Mouse (Mus musculus) activated CD4-positive, CD25-positive, alpha-beta regulatory T cell, adult 4 months (primary cell): ENCODE data around the gene E030018B13Rik. TPM values are rescaled to one million over a fixed set of nuclear protein-coding genes. Genes with fewer than 3 reads are reported as not detected.

ENCODE experiments used
- ATAC-seq: one replicate; pipeline ENCODE4 v1.8.0; 2017
- polyA plus RNA-seq, 2 experiments: library from polyadenylated mRNA; unstranded; fragments of 100-300 nt; shearing (Covaris generic); gene quantifications; one replicate each; pipeline ENCODE4 v1.2.1; 2017

The E030018B13Rik gene
- polyA plus RNA-seq, 2 experiments from 2014 or later: 0.56 TPM; not detected in 1

- ATAC-seq: peak; percentile 17
These were observed 21.6 kb downstream of the E030018B13Rik start for GRCm38 (mm10) chr7:63938066-63938913.

DNA sequence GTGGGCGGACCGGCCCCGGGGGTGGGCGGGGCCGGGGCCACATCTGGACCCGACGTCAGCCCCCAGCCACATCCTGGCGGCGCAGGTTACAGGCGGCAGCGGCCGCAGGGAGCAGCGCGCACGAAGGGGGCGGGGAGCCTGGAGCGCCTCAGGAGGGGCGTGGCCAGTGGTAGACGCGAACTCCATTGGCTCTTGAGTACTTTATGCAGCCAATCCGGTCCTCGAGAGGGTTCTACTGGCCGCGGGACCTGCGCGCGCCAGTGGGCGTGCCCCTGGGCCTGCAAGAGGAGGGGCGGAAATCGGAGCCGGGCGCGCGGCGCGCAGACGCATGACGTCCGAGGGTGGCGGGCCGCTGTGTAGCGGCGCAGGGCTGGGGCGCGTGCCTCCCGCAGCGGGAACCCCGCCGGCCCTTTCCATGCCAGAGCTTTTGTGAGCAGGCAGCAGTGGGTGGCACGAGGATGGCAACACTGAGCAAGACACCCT is 22.3 kb downstream of the E030018B13Rik start, which contains the start of gene Klf13:
Klf13 (minus strand) TSS at position 2 of the 483 bp plus-strand sequence.
- peak; percentile 67 for ATAC-seq

GRCm38 (mm10) chr7:63939397-63939951 is 22.8 kb downstream of the E030018B13Rik start:
- peak; percentile 9 for ATAC-seq

DNA sequence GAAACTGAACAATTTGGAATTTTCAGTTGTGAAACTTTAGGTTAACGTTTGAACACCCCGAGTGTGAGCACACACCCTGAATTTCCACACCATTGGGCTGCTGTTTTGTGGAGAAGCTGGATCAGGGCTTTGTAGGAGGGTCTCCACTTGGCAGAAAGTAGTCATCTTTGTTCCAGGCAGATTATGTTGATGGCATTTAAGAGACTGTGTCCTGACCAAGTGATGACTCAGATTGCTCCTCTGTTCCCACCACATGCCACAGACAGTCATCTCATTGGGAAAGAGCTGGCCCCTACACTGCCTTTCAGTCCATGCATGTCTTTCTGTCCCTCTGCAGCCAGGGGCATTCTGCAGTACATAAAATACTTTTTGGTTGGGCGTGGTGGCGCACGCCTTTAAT is 23.7 kb downstream of the E030018B13Rik start:
- no peak for ATAC-seq

DNA sequence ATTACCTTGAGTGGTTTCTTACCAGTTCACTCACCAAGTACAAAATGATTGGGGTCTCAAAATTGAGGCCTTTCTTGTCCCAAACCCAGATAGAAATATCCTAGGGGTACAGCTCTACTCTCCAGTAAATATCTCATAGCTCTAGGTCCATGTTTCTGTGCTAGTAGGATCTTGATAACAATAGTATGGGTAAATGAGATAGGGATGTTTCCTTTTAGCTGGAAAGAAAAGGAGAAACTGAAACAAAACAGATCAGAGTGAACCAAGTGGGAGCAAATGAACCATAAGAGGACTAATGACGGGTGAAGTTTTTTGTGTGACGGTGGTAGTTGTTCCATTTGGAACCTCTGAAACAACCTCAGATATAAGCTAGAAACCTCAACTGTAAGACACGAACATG is 24.4 kb downstream of the E030018B13Rik start:
- no peak for ATAC-seq

DNA sequence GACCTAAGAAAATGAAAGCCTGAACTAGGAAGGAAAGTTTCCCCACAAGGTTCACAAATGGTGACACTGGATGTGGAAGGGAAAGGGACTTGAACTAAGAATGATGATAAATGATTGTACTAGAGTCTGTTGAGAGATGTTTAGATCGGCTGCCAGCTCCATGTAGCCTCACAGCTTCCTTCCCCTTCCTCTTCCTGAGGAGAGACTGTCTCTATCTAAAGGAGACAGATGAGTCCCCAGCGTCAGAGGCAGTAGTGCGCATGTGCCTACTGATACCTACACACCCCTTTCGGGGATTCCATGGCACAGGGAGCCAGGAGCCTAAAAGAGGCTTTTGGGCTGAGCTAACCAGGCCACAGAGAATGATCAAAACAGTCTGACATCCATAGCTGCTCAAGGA is 24.8 kb downstream of the E030018B13Rik start:
- no peak for ATAC-seq

- ATAC-seq: peak; percentile 16
These were observed 27.3 kb downstream of the E030018B13Rik start for GRCm38 (mm10) chr7:63943946-63944345.

- ATAC-seq: no peak
These were observed 31.1 kb downstream of the E030018B13Rik start for GRCm38 (mm10) chr7:63947514-63948487.

DNA sequence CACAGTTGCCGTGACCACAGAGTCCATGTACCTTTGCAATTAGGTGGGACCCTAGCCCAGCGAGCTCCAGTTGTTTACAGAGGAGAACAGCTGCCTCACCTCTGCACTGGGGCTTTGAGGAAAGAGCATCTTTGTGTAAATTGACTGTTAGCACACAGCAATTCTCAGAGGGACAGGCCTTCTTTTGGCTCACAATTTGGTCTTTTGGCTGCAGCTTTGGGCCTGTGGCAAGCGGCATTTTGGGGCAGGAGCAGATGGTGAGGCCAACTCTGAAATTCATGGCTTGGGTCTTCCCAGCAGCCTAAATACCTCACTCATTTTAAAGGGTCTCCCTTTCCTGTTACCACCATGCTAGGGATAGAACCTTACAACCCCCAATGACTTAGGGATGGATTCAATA is 32.5 kb downstream of the E030018B13Rik start:
- no peak for ATAC-seq

- no peak for ATAC-seq
These were observed 34.4 kb downstream of the E030018B13Rik start for GRCm38 (mm10) chr7:63950931-63951607.

GRCm38 (mm10) chr7:63952077-63952898 is 35.6 kb downstream of the E030018B13Rik start:
- peak; percentile 65 for ATAC-seq

DNA sequence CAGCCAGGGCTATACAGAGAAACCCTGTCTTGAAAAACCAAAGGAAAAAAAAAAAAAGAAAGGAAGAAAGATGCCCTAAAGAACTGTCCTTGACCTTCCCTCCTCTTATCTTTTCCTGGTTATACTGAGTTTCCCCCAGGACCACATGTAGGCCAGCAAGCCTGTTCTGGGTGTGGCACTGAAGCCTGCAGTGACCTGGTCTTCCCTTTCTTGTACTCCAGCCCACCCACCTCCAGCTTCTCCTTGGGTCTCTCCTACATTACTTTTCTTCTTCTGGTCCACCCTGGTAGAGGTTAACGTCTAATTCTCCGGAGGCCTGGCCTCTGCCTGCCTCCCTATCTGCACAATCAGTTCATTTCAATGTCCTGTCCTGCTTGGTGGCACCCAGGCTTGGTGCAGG is 38.8 kb downstream of the E030018B13Rik start:
- no peak for ATAC-seq

DNA sequence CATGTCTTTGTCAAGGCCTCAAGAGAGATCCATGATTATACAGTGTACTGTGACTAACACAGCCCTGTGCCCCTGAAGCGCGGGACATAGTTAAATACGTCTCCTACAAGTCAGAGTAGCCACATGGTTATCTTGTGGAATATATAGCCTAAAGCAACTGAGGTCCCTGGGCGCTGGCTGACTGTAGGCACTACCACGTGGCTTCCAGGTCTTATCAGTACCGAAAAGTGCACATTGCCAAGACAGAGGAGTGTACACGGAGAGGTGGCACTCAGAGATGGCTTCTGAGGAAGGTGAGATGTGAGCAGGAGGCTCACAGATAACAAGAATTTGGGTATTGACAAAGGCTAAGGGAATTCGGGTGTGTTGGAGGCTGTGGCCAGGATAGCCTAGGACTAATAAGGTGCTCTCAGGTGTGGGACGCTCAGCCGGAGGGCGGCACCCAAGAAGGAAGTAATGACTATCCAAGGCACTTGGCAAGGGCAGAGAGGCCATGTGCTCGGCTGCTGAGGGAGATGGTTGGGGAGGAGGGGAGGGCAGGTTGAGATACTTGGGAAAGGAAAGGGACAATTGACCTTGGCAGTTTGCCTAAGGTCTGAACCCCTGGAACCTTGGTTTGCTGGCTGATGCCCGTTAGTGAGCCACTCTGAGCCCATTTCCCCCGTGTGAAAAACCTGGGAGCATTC is 39.6 kb downstream of the E030018B13Rik start:
- no peak for ATAC-seq

DNA sequence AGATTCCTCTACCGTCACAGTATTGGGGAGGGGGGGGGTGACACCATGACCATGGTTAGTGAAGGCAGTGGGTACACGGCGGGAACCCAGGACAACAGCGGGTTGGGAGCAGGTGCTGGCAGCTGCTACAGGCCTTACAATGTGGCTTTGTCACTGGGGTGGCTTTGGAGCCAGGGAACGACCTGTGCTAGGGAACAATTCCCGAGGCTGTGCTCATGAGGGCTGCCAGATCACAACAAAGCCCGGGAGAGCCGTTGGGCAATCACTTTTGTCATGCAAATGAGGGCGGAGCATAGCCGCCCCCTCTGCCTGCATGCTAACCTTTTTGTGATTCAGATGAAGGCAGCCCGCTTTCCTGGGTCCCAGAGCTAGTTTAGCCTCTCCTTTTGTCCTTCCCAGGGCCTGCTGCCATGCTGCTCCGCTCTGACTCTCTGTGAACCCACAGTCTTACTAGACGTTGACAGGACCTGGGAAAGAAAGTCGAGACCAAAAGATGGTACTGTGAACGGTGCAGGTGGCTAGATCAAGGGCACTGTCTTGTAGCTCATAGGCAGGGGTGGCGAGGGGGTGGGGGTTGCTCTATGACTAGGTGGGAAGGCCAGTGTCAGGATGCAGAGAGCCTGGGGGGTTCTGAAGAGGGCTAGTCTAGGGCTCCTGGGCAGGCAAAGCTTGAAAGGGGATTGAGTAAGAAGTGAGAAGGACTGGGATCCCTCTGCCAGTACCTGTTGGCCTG is 40.5 kb downstream of the E030018B13Rik start:
- no peak for ATAC-seq

DNA sequence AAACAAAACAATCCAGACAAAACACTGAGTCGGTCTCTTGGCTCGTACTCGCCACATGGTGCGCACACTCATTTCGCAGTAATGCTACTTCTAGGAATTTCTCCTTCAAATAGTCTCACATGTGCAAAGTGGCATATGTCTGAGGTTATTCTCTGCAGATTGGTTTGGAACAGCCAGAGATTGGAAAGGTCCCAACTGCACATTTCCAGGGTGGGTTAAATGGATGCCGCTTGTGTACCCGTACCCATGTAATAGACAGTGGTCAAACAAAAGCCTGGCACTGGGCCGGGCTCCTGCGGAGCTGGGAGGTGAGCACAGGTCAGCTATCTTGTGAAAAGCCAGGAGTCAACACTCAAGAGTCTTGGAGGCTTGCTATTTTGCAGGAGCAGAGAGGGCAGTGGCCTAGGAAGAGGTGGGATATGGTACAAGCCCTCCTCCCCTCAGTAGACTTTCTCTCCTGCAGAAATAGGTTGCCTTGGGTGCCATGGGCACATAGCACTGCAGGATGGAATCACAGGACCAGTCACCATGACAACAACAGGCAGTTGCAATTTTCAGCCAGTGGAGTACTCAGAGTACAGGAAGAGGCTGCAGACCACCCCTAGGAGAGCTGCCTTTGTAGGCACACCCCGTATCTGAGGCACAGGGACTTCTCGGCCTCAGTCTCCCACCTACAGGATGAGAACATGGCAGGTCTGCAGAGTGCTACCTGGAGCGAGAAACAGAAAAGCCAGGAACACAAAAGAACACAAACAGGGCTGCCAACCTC is 41.4 kb downstream of the E030018B13Rik start:
- no peak for ATAC-seq

GRCm38 (mm10) chr7:63963632-63964031 is 47.0 kb downstream of the E030018B13Rik start:
- ATAC-seq: no peak

DNA sequence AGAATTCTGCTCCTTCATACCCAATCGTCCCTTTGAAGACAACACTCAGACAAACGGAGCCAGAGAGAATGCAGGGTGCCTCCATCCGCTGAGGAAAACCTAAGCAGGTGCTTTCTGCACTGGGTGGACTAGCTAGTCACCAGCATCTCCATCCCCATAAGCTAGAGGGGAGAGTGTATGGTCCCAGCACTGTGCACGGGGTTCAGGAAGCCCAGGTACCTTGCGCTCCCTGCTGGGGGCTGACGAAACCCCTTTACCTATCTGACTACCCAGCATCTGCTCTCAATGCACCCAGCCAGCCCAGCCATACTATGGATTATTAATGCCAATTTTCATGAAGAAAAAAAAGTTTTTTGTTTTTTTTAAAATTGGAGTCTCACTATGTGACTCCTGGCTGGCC is 47.5 kb downstream of the E030018B13Rik start:
- no peak for ATAC-seq

DNA sequence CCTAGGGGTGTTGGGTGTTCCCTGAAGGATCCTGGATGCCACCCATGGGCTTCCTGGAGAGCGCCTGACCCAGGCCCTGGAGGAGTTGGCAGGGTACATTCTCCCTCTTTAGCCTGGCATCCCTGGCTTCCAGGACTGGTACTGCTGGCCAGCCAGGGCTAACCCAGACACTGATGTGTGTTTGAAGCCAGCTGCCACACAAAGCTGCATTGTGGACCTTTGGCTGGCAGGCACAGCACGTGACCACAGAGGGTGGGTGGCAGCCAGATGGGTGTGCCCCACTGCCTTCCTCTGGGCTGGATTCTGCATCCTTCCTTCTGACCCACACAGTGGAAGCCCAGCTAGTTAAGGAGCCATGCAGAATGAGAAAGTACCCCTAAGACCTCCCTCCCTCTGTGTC is 48.5 kb downstream of the E030018B13Rik start:
- no peak for ATAC-seq
